In the genomic region with DNA sequence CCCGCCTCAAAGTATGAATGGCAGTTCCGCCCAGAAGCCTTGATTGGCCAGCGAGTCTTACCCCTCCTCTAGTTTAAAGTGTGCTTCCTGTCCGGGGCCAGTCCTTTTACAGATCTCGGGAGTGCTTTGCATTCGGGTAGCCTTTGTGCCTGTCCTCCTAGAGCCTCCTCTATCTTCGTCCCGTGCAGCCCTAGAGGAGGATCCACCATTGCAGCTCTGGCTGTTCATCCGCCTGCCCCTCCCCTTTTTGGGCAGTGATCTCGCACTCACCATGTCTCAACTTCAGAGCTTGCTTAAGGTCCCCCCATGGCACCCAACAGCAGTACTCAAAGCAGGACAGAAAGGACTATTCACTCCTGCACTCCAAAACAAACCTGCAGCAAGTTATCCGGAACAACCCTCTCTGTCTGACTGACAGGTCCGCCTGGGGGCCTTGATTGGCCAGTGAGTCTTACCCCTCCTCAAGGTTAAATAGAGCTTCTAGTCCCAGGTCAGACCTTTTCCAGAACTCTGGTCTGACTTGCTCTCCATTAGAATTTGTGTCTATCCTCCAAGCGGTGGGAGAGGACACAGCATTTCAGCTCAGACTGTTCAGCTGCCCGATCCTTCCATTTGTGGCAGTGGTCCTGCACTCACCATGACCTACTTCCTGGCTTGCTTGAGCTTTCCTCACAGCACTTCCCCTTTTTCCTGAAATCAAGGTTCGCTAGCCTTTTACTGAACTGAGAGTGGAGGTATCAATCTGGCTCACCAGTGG, we compare ENCODE assay signal across 8 mouse cellular contexts. TPM values are rescaled to one million over a fixed set of nuclear protein-coding genes. Genes with fewer than 3 reads are reported as not detected.
DNase-seq lines count a peak whose midpoint lies in the region; ATAC-seq lines count a peak whose summit lies in the region.

No protein-coding gene starts in this region.

- no peaks in the 10 kb centered on the region for H3K27me3 ChIP-seq in hindbrain, embryonic 15.5 days

- H3K4me2 ChIP-seq in hindbrain, embryonic 15.5 days = peak overlapping the region; percentile 85

- peak overlapping the region; percentile 56 for H3K4me3 ChIP-seq in hindbrain, embryonic 15.5 days

- peaks cover 7% of the 10 kb centered on the region; the same call in 1 of the 2 replicates for H3K4me1 ChIP-seq in hindbrain, embryonic 15.5 days (replicated peaks)

- H3K9me3 ChIP-seq in hindbrain, embryonic 15.5 days = no peaks in the 10 kb centered on the region

- H3K36me3 ChIP-seq in hindbrain, embryonic 15.5 days = no peaks in the 10 kb centered on the region

- H3K27ac ChIP-seq in hindbrain, embryonic 15.5 days (replicated peaks) = peak overlapping the region; percentile 81

- peak; percentile 89 for DNase-seq in T-cell, adult 2 months (ENCODE audit: low spot score)
- peak; percentile 27 to 53 for DNase-seq in cerebellum, postnatal 4 days (ENCODE audit: low spot score in 2 of 2)
- DNase-seq in gastrocnemius, adult 18-20 months (ENCODE audit: low spot score) = peak; percentile 78
- DNase-seq in layer of hippocampus, postnatal 36 days = peak; percentile 66 to 67
- peak; percentile 88 for DNase-seq in lung, postnatal 36 days
- peak; percentile 86 for DNase-seq in retina, postnatal 1 day
- DNase-seq in urinary bladder, adult 18-20 months (ENCODE audit: low spot score in 2 of 2) = peak; percentile 57 to 63

- 3% methylated on average over 15 of the region's 15 CpGs for WGBS in hindbrain, embryonic 15.5 days

- peak overlapping the region; percentile 53 for H3K9ac ChIP-seq in hindbrain, embryonic 15.5 days

- peak; percentile 99 for ATAC-seq in hindbrain, embryonic 15.5 days (ENCODE audit: low FRiP score, low read depth)

RNA-seq across cellular contexts. Expression of a gene that starts 28.9 kb away (rescaled TPM):
- 1 to 10 TPM; 6.5 to 6.6 TPM for total RNA-seq in gastrocnemius, adult 18-20 months (2021)
- 14.5 and 15.8 TPM in 2 replicates for polyA plus RNA-seq in hindbrain, embryonic 15.5 days (2015; fragmentation: Nextera tagmentation; extraction: Ambion mirVana)
- 1 to 10 TPM; 6.8 to 7.3 TPM for total RNA-seq in layer of hippocampus, postnatal 36 days (2021)

Comparison
In these comparisons a context has a peak if more than half of its experiments do, and no peak if none do; other contexts are left out.
1. Peak in every context shown above with its lines: DNase-seq, ATAC-seq, H3K4me3 ChIP-seq and H3K27ac ChIP-seq.